Mouse (Mus musculus) hindbrain, postnatal 0 days (tissue): ENCODE data around the gene Slc29a2. TPM values are rescaled to one million over a fixed set of nuclear protein-coding genes. Genes with fewer than 3 reads are reported as not detected.

ENCODE experiments used
- ATAC-seq: fragments of 200-750 bp; cut with Nextera tagmentation; 2 replicates; pipeline ENCODE4 v1.8.0; 2017; ENCODE audit warnings: mild to moderate bottlenecking, moderate TSS enrichment, moderate library complexity
- DNase-seq: peaks from one replicate; pipeline ENCODE4 v3.0.0-alpha.2; 2015; ENCODE audit warnings: low spot score
- H3K27ac ChIP-seq: fragments of 300-500 bp; sonication (generic); 2 replicates; pipeline ENCODE4 v1.5.1; 2014; ENCODE audit warnings: mild to moderate bottlenecking
- H3K27me3 ChIP-seq: fragments of 300-500 bp; sonication (generic); 2 replicates; pipeline ENCODE4 v1.6.1; 2014; ENCODE audit warnings: low read length, mixed read lengths; ENCODE audit not compliant: insufficient read depth
- H3K36me3 ChIP-seq: fragments of 300-500 bp; sonication (generic); 2 replicates; pipeline ENCODE4 v1.6.1; 2014; ENCODE audit warnings: low read length, mixed read lengths; ENCODE audit not compliant: insufficient read depth
- H3K4me1 ChIP-seq: fragments of 300-500 bp; sonication (generic); 2 replicates; pipeline ENCODE4 v1.6.1; 2014; ENCODE audit warnings: antibody characterized with exemption, low read length, mixed read lengths; ENCODE audit not compliant: insufficient read depth
- H3K4me2 ChIP-seq: fragments of 300-500 bp; sonication (generic); 2 replicates; pipeline ENCODE4 v1.6.1; 2014; ENCODE audit warnings: low read depth, mild to moderate bottlenecking, low read length, moderate library complexity, mixed read lengths
- H3K4me3 ChIP-seq: fragments of 300-500 bp; sonication (generic); 2 replicates; pipeline ENCODE4 v1.5.1; 2014; ENCODE audit warnings: low read length
- H3K9ac ChIP-seq: fragments of 300-500 bp; sonication (generic); replicated peaks from 2 replicates; pipeline ENCODE4 v1.6.1; 2014; ENCODE audit warnings: mild to moderate bottlenecking, low read length, moderate library complexity, mixed read lengths
- H3K9me3 ChIP-seq: fragments of 300-500 bp; sonication (generic); 2 replicates; pipeline ENCODE4 v1.6.1; 2016; ENCODE audit warnings: low read length, mixed read lengths
- CTCF ChIP-seq: IDR thresholded peaks from 2 replicates; pipeline ENCODE4 v1.5.1; 2016; ENCODE audit warnings: antibody characterized with exemption, control low read depth, low read depth
- WGBS: fragments of 180-500 bp; shearing (Covaris S2); extraction: QIAGEN DNeasy Blood & Tissue Kit; methylation state at CpG from one replicate; pipeline ENCODE4 v1.1.7; 2014; 5-methylcytosine and 5-hydroxymethylcytosine counted together
- polyA plus RNA-seq: library from polyadenylated mRNA; unstranded; fragments of >200 nt; fragmentation: Nextera tagmentation; extraction: Ambion mirVana; gene quantifications from 2 replicates; pipeline ENCODE4 v1.2.1, GENCODE M21; 2015
- total RNA-seq: library from RNA; depleted of rRNA; stranded (reverse); fragments of >200 nt; gene quantifications from 2 replicates; pipeline ENCODE4 v1.2.3, GENCODE M21; 2014; rRNA removed

Gene Slc29a2
- total and polyA plus RNA-seq, 2 experiments from 2014 or later = 16.3 to 22.5 TPM

- 88% methylated on average over 1 of the region's 1 CpGs for WGBS
- H3K27me3 ChIP-seq = no peaks in the 10 kb centered on the region
- TF ChIP-seq CTCF = no peak; the same call in 1 of the 2 replicates
Measured at GRCm38 (mm10) chr19:5079279-5079678, 55.6 kb downstream of the Slc29a2 start.

More at GRCm38 (mm10) chr19:5079279-5079678, 55.6 kb downstream of the Slc29a2 start:
- Histone ChIP-seq H3K4me1 (no peaks in the 10 kb centered on the region), H3K4me2 (no peak overlapping the region), H3K9ac (no peak overlapping the region), H3K27ac (no peak overlapping the region), H3K4me3 (no peak overlapping the region), H3K36me3 (no peaks in the 10 kb centered on the region), H3K9me3 (no peaks in the 10 kb centered on the region)
- DNase-seq = no peak
- ATAC-seq = no peak

Other genes starting within 250 kb of the Slc29a2 start
- gene Rbm4, start 230.0 kb upstream of the Slc29a2 start, total RNA-seq = 85.3 and 85.6 TPM in 2 replicates
- 39.7 and 40.9 TPM in 2 replicates for gene Rbm4, start 230.0 kb upstream of the Slc29a2 start, polyA plus RNA-seq
- 6.9 and 9.8 TPM in 2 replicates for gene Gm21992, start 212.2 kb upstream of the Slc29a2 start, total RNA-seq
- gene Gm21992, start 212.2 kb upstream of the Slc29a2 start, polyA plus RNA-seq = 11.9 and 19.8 TPM in 2 replicates
- 40.1 and 45.6 TPM in 2 replicates for gene Rbm14, start 212.2 kb upstream of the Slc29a2 start, total RNA-seq
- 37.5 TPM in 2 replicates for gene Rbm14, start 212.2 kb upstream of the Slc29a2 start, polyA plus RNA-seq
- 21.2 and 32.0 TPM in 2 replicates for gene Ccs, start 184.5 kb upstream of the Slc29a2 start, total RNA-seq
- gene Ccs, start 184.5 kb upstream of the Slc29a2 start, polyA plus RNA-seq = 48.4 and 51.1 TPM in 2 replicates
- gene Ccdc87, start 184.5 kb upstream of the Slc29a2 start, total RNA-seq = 0.72 and 0.89 TPM in 2 replicates
- 0.71 and 0.83 TPM in 2 replicates for gene Ccdc87, start 184.5 kb upstream of the Slc29a2 start, polyA plus RNA-seq
- 80.2 and 147 TPM in 2 replicates for gene Ctsf, start 168.7 kb upstream of the Slc29a2 start, total RNA-seq
- gene Ctsf, start 168.7 kb upstream of the Slc29a2 start, polyA plus RNA-seq = 98.2 and 106 TPM in 2 replicates
- 6.8 and 8.4 TPM in 2 replicates for gene Actn3, start 146.0 kb upstream of the Slc29a2 start, total RNA-seq
- gene Actn3, start 146.0 kb upstream of the Slc29a2 start, polyA plus RNA-seq = 3.8 and 3.9 TPM in 2 replicates
- 29.1 and 30.7 TPM in 2 replicates for gene Zdhhc24, start 145.2 kb upstream of the Slc29a2 start, total RNA-seq
- gene Zdhhc24, start 145.2 kb upstream of the Slc29a2 start, polyA plus RNA-seq = 17.4 and 20.9 TPM in 2 replicates
- gene Bbs1, start 117.2 kb upstream of the Slc29a2 start, total RNA-seq = 17.9 and 37.6 TPM in 2 replicates
- gene Bbs1, start 117.2 kb upstream of the Slc29a2 start, polyA plus RNA-seq = 7.3 and 9.1 TPM in 2 replicates
- gene Dpp3, start 95.6 kb upstream of the Slc29a2 start, total RNA-seq = 94.0 and 111 TPM in 2 replicates
- 78.3 and 79.2 TPM in 2 replicates for gene Dpp3, start 95.6 kb upstream of the Slc29a2 start, polyA plus RNA-seq
- 11.9 and 13.4 TPM in 2 replicates for gene Peli3, start 80.7 kb upstream of the Slc29a2 start, total RNA-seq
- gene Peli3, start 80.7 kb upstream of the Slc29a2 start, polyA plus RNA-seq = 8.1 and 8.6 TPM in 2 replicates
- gene Mrpl11, start 61.7 kb upstream of the Slc29a2 start, total RNA-seq = 83.5 and 90.4 TPM in 2 replicates
- 138 and 139 TPM in 2 replicates for gene Mrpl11, start 61.7 kb upstream of the Slc29a2 start, polyA plus RNA-seq
- gene Npas4, start 33.5 kb upstream of the Slc29a2 start, total RNA-seq = 1.9 and 3.0 TPM in 2 replicates
- gene Npas4, start 33.5 kb upstream of the Slc29a2 start, polyA plus RNA-seq = 0.13 and 0.20 TPM in 2 replicates
- 166 and 178 TPM in 2 replicates for gene B4gat1, start 15.0 kb downstream of the Slc29a2 start, total RNA-seq
- gene B4gat1, start 15.0 kb downstream of the Slc29a2 start, polyA plus RNA-seq = 166 and 174 TPM in 2 replicates
- gene AC124502.3, start 15.0 kb downstream of the Slc29a2 start, total RNA-seq = 4.5 and 8.5 TPM in 2 replicates
- 2.4 and 3.0 TPM in 2 replicates for gene AC124502.3, start 15.0 kb downstream of the Slc29a2 start, polyA plus RNA-seq
- gene Brms1, start 17.5 kb downstream of the Slc29a2 start, total RNA-seq = 5.0 and 5.5 TPM in 2 replicates
- gene Brms1, start 17.5 kb downstream of the Slc29a2 start, polyA plus RNA-seq = 22.5 and 22.6 TPM in 2 replicates
- 0.93 and 2.0 TPM in 2 replicates for gene Rin1, start 26.6 kb downstream of the Slc29a2 start, total RNA-seq
- gene Rin1, start 26.6 kb downstream of the Slc29a2 start, polyA plus RNA-seq = 0.72 and 0.86 TPM in 2 replicates
- 15.4 and 16.4 TPM in 2 replicates for gene Cd248, start 44.2 kb downstream of the Slc29a2 start, total RNA-seq
- gene Cd248, start 44.2 kb downstream of the Slc29a2 start, polyA plus RNA-seq = 10.7 and 12.5 TPM in 2 replicates
- gene Tmem151a, start 61.7 kb downstream of the Slc29a2 start, total RNA-seq = 68.9 and 76.6 TPM in 2 replicates
- 61.0 and 71.5 TPM in 2 replicates for gene Tmem151a, start 61.7 kb downstream of the Slc29a2 start, polyA plus RNA-seq
- 59.7 and 69.0 TPM in 2 replicates for gene Yif1a, start 64.7 kb downstream of the Slc29a2 start, total RNA-seq
- 66.6 and 68.0 TPM in 2 replicates for gene Yif1a, start 64.7 kb downstream of the Slc29a2 start, polyA plus RNA-seq
- gene Cnih2, start 74.7 kb downstream of the Slc29a2 start, total RNA-seq = 549 and 573 TPM in 2 replicates
- 358 and 397 TPM in 2 replicates for gene Cnih2, start 74.7 kb downstream of the Slc29a2 start, polyA plus RNA-seq
- gene Rab1b, start 83.2 kb downstream of the Slc29a2 start, total RNA-seq = 272 and 291 TPM in 2 replicates
- 229 and 230 TPM in 2 replicates for gene Rab1b, start 83.2 kb downstream of the Slc29a2 start, polyA plus RNA-seq
- gene Klc2, start 94.7 kb downstream of the Slc29a2 start, total RNA-seq = 191 and 227 TPM in 2 replicates
- 75.6 and 76.6 TPM in 2 replicates for gene Klc2, start 94.7 kb downstream of the Slc29a2 start, polyA plus RNA-seq
- gene Pacs1, start 249.3 kb downstream of the Slc29a2 start, total RNA-seq = 60.3 and 63.6 TPM in 2 replicates
- 33.1 and 41.0 TPM in 2 replicates for gene Pacs1, start 249.3 kb downstream of the Slc29a2 start, polyA plus RNA-seq